Mouse (Mus musculus) kidney, adult 11 months (tissue): ENCODE measurements around the gene Gpr183.

Experiments
- DNase-seq: peaks from one replicate; pipeline ENCODE4 v3.0.0; 2022

The Gpr183 gene

GRCm38 (mm10) chr14:121928375-121929137 lies 36.4 kb downstream of the Gpr183 start:
- DNase-seq: no peak

GRCm38 (mm10) chr14:121927451-121927850 lies 37.5 kb downstream of the Gpr183 start:
- no peak for DNase-seq

- no peak for DNase-seq
Measured at GRCm38 (mm10) chr14:121926901-121927300, 38.1 kb downstream of the Gpr183 start.

- no peak for DNase-seq
Measured at GRCm38 (mm10) chr14:121924876-121925275, 40.1 kb downstream of the Gpr183 start.

- DNase-seq: no peak
Measured at GRCm38 (mm10) chr14:121922731-121923130, 42.3 kb downstream of the Gpr183 start.

GRCm38 (mm10) chr14:121922016-121922415 lies 43.0 kb downstream of the Gpr183 start:
- no peak for DNase-seq

GRCm38 (mm10) chr14:121920511-121921124 lies 44.4 kb downstream of the Gpr183 start:
- DNase-seq: peak; percentile 70

GRCm38 (mm10) chr14:121919752-121920151 lies 45.2 kb downstream of the Gpr183 start:
- no peak for DNase-seq

GRCm38 (mm10) chr14:121918266-121918665 lies 46.7 kb downstream of the Gpr183 start:
- DNase-seq: no peak

- no peak for DNase-seq
Measured at GRCm38 (mm10) chr14:121916311-121917094, 48.5 kb downstream of the Gpr183 start.

- DNase-seq: no peak
Measured at GRCm38 (mm10) chr14:121915621-121916020, 49.4 kb downstream of the Gpr183 start, which contains the start of gene Gpr18. TSS of gene Gpr18 (minus strand) at chr14:121915781.

- DNase-seq: no peak
Measured at GRCm38 (mm10) chr14:121915143-121915542, 49.9 kb downstream of the Gpr183 start.

- no peak for DNase-seq
Measured at GRCm38 (mm10) chr14:121912501-121912900, 52.5 kb downstream of the Gpr183 start.

GRCm38 (mm10) chr14:121909868-121910267 lies 55.1 kb downstream of the Gpr183 start:
- no peak for DNase-seq

GRCm38 (mm10) chr14:121906992-121907681 lies 57.9 kb downstream of the Gpr183 start:
- DNase-seq: no peak

- no peak for DNase-seq
Measured at GRCm38 (mm10) chr14:121906341-121906991, 58.5 kb downstream of the Gpr183 start.

GRCm38 (mm10) chr14:121904754-121905153 lies 60.2 kb downstream of the Gpr183 start:
- no peak for DNase-seq

- DNase-seq: no peak
Measured at GRCm38 (mm10) chr14:121903381-121903876, 61.6 kb downstream of the Gpr183 start.
